ENCODE assay signal across 8 mouse cellular contexts in the genomic region with DNA sequence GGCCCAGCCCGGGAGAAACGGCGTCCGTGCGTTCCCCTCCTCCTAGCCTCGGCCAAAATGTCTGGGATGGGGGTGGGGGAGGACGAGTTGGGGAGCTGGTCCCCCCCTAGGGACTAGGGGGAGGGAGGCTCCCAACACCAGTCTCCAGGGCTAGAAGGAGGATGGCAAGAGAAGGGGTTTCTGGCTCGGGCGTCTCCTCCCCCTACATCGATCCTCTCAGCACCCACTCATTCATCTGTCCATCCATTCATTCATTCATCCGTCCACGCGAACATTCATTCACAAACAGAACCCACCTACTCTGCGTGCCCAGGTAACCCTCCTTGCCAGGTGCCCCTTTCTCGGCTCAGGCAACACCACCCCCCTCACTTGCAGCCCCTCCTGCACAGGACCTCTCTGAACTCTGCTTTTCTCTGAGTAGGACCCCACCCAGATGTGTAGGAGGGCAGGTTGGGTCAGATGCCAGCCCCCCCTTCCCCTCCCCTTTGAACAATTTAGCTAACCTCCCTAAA. TPM values are rescaled to one million over a fixed set of nuclear protein-coding genes. Genes with fewer than 3 reads are reported as not detected.
DNase-seq lines count a peak whose midpoint lies in the region; ATAC-seq and TF ChIP-seq lines count a peak whose summit lies in the region.

No protein-coding gene starts in this region.

- no peak for DNase-seq in heart, embryonic 10.5 days (ENCODE audit: low spot score)
- no peak for DNase-seq in heart, postnatal 10 days
- DNase-seq in ES-E14 (ENCODE audit: low read depth, low spot score), result no peak
- DNase-seq in heart, postnatal 0 days (ENCODE audit: low spot score), result no peak
- no peak for DNase-seq in layer of hippocampus, adult 11-12 months (ENCODE audit: low spot score)
- DNase-seq in right cerebral cortex, postnatal 36 days (ENCODE audit: low spot score in 2 of 2), result no peak

- no peaks in the 10 kb centered on the region for H3K36me3 ChIP-seq in heart, embryonic 10.5 days
- H3K36me3 ChIP-seq in ES-E14 (ENCODE audit: control insufficient read depth, insufficient read depth, low read length, poor library complexity, severe bottlenecking), result no peaks in the 10 kb centered on the region
- no peaks in the 10 kb centered on the region for H3K36me3 ChIP-seq in heart, postnatal 0 days (replicated peaks; ENCODE audit: control insufficient read depth, insufficient read depth, low read length)
- no peaks in the 10 kb centered on the region for H3K36me3 ChIP-seq in liver, embryonic 15.5 days (replicated peaks)

- WGBS in heart, embryonic 10.5 days, result 1% methylated on average over 15 of the region's 15 CpGs
- 9% methylated on average over 9 of the region's 15 CpGs for WGBS in heart, postnatal 0 days
- 6% methylated on average over 14 of the region's 15 CpGs for WGBS in liver, embryonic 15.5 days (ENCODE audit: insufficient replicate concordance)

- H3K9ac ChIP-seq in ES-E14 (ENCODE audit: insufficient read depth, low read depth, low read length, poor library complexity, severe bottlenecking), result no peak overlapping the region
- peak overlapping the region; percentile 66 for H3K9ac ChIP-seq in heart, postnatal 0 days (replicated peaks; ENCODE audit: low read depth, low read length)
- no peak overlapping the region for H3K9ac ChIP-seq in liver, embryonic 15.5 days

- no peak for TF ChIP-seq CTCF in heart, postnatal 0 days (IDR thresholded peaks at IDR 0.05; ENCODE audit: low read depth)

- peaks cover 43% of the 10 kb centered on the region for H3K4me1 ChIP-seq in heart, embryonic 10.5 days
- peaks cover 2 to 13% of the 10 kb centered on the region in 2 experiments; a peak in 2 of 4 replicates for H3K4me1 ChIP-seq in ES-E14 (ENCODE audit: control insufficient read depth in 2 of 2, insufficient read depth in 2 of 2, low read length in 2 of 2, poor library complexity in 1 of 2)
- peaks cover 10% of the 10 kb centered on the region; the same call in 1 of the 2 replicates for H3K4me1 ChIP-seq in heart, postnatal 0 days (ENCODE audit: control insufficient read depth, insufficient read depth)
- peaks cover 13% of the 10 kb centered on the region for H3K4me1 ChIP-seq in liver, embryonic 15.5 days (replicated peaks)

- peaks cover 93% of the 10 kb centered on the region for H3K27me3 ChIP-seq in heart, embryonic 10.5 days (ENCODE audit: insufficient read depth, poor library complexity, severe bottlenecking)
- H3K27me3 ChIP-seq in heart, postnatal 0 days (ENCODE audit: control insufficient read depth, insufficient read depth, low read length), result peaks cover 23% of the 10 kb centered on the region
- peaks cover 82% of the 10 kb centered on the region for H3K27me3 ChIP-seq in liver, embryonic 15.5 days

- peak overlapping the region; percentile 69 for H3K4me3 ChIP-seq in heart, embryonic 10.5 days
- H3K4me3 ChIP-seq in ES-E14 (ENCODE audit: insufficient read depth in 1 of 2, low read depth in 1 of 2, low read length in 2 of 2, poor library complexity in 1 of 2, severe bottlenecking in 1 of 2), result peak overlapping the region; percentile 56 to 88
- peak overlapping the region; percentile 73 for H3K4me3 ChIP-seq in heart, postnatal 0 days (ENCODE audit: low read depth, low read length)
- H3K4me3 ChIP-seq in liver, embryonic 15.5 days (replicated peaks), result peak overlapping the region; percentile 48

- in situ Hi-C loops in ES-E14 (cut with MboI; ENCODE audit: low sequenced_read_pairs in 2 of 2, unreplicated experiment in 2 of 2), result no loop called here

- H3K27ac ChIP-seq in heart, embryonic 10.5 days, result peak overlapping the region; percentile 78
- no peak overlapping the region for H3K27ac ChIP-seq in ES-E14 (ENCODE audit: insufficient read depth, low read depth, low read length, poor library complexity, severe bottlenecking)
- H3K27ac ChIP-seq in heart, postnatal 0 days (ENCODE audit: low read depth), result no peak overlapping the region
- H3K27ac ChIP-seq in liver, embryonic 15.5 days (replicated peaks), result no peak overlapping the region

- TF ChIP-seq EP300 in heart, postnatal 0 days (IDR thresholded peaks at IDR 0.05; ENCODE audit: low read depth), result no peak

- H3K4me2 ChIP-seq in heart, postnatal 0 days (ENCODE audit: low read depth, low read length), result peak overlapping the region; percentile 100
- peak overlapping the region; percentile 69 for H3K4me2 ChIP-seq in liver, embryonic 15.5 days

- intact Hi-C loops in heart, postnatal 10 days (cut with DNase I), result loop anchor here (2.0 kb wide), 1 partner anchor 33 kb away; no protein-coding TSS in a partner anchor

- H3K9me3 ChIP-seq in heart, embryonic 10.5 days, result no peaks in the 10 kb centered on the region
- H3K9me3 ChIP-seq in ES-E14 (ENCODE audit: control insufficient read depth, insufficient read depth, low read depth, low read length), result no peaks in the 10 kb centered on the region
- no peaks in the 10 kb centered on the region for H3K9me3 ChIP-seq in heart, postnatal 0 days (replicated peaks; ENCODE audit: control insufficient read depth, low read length)
- no peaks in the 10 kb centered on the region for H3K9me3 ChIP-seq in liver, embryonic 15.5 days (replicated peaks)

- peak; percentile 19; the same call in 1 of the 2 replicates for ATAC-seq in heart, postnatal 0 days (ENCODE audit: insufficient read depth, low read depth)
- no peak for ATAC-seq in liver, embryonic 15.5 days (ENCODE audit: insufficient read depth)
- no peak for ATAC-seq in activated CD4-positive, CD25-positive, alpha-beta regulatory T cell, adult 4 months

TF ChIP-seq in ES-E14, 5 proteins besides CTCF, POLR2A, EP300 and RAD21:
- TF ChIP-seq ZC3H11A (IDR thresholded peaks at IDR 0.05; ENCODE audit: borderline replicate concordance, low read depth, low read length), result no peak
TF ChIP-seq in ES-E14: peak in this region for 0.

RNA-seq across cellular contexts. Expression of a gene that starts 39.9 kb away (rescaled TPM):
- polyA plus RNA-seq in heart, embryonic 10.5 days (2016; fragmentation: Nextera tagmentation; extraction: Ambion mirVana), result 198 and 212 TPM in 2 replicates
- 100 to 1,000 TPM; 102 to 104 TPM for total RNA-seq in heart, postnatal 10 days (2021)
- total RNA-seq in ES-E14 (2012; rRNA removed), result 117 and 123 TPM in 2 replicates
- total RNA-seq in heart, postnatal 0 days (2014; rRNA removed; ENCODE audit: low replicate concordance), result 127 and 139 TPM in 2 replicates
- polyA plus RNA-seq in heart, postnatal 0 days (2015; fragmentation: Nextera tagmentation; extraction: Ambion mirVana), result 117 and 132 TPM in 2 replicates
- 53.7 and 58.4 TPM in 2 replicates for polyA plus RNA-seq in liver, embryonic 15.5 days (2015; fragmentation: Nextera tagmentation; extraction: Ambion mirVana)
- polyA plus RNA-seq in activated CD4-positive, CD25-positive, alpha-beta regulatory T cell, adult 4 months (2017; shearing (Covaris generic)), result 100 to 1,000 TPM; 157 to 170 TPM

RNA-seq across cellular contexts. Expression of a gene that starts 51.2 kb away (rescaled TPM):
- polyA plus RNA-seq in heart, embryonic 10.5 days (2016; fragmentation: Nextera tagmentation; extraction: Ambion mirVana), result 1,294 and 1,907 TPM in 2 replicates
- 100 to 1,000 TPM; 661 to 717 TPM for total RNA-seq in heart, postnatal 10 days (2021)
- 882 and 1,211 TPM in 2 replicates for total RNA-seq in ES-E14 (2012; rRNA removed)
- total RNA-seq in heart, postnatal 0 days (2014; rRNA removed; ENCODE audit: low replicate concordance), result 1,841 and 2,074 TPM in 2 replicates
- 3,012 and 3,042 TPM in 2 replicates for polyA plus RNA-seq in heart, postnatal 0 days (2015; fragmentation: Nextera tagmentation; extraction: Ambion mirVana)
- polyA plus RNA-seq in liver, embryonic 15.5 days (2015; fragmentation: Nextera tagmentation; extraction: Ambion mirVana), result 485 and 535 TPM in 2 replicates
- polyA plus RNA-seq in activated CD4-positive, CD25-positive, alpha-beta regulatory T cell, adult 4 months (2017; shearing (Covaris generic)), result 100 to 1,000 TPM; 387 to 411 TPM
